Mouse (Mus musculus) spleen, adult 2 months (tissue): ENCODE data around the gene Aes. TPM values are rescaled to one million over a fixed set of nuclear protein-coding genes. Genes with fewer than 3 reads are reported as not detected.

ENCODE experiments used
- DNase-seq, 2 experiments: peaks; one replicate each; pipeline versions ENCODE4 v3.0.0 to v3.0.0-alpha.2; 2012 to 2021; ENCODE audit warnings: low spot score in 2 of 2, low read depth in 1 of 2
- H3K27ac ChIP-seq: fragments of 200-500 bp; 2 replicates; pipeline ENCODE4 v1.5.1; 2012; ENCODE audit warnings: low read length, inconsistent platforms; ENCODE audit not compliant: insufficient read depth
- H3K27me3 ChIP-seq: fragments of 200-500 bp; 2 replicates; pipeline ENCODE4 v1.6.1; 2012; ENCODE audit warnings: mild to moderate bottlenecking, moderate library complexity, low read length, inconsistent platforms; ENCODE audit not compliant: control insufficient read depth, insufficient read depth
- H3K36me3 ChIP-seq: fragments of 200-500 bp; 2 replicates; pipeline ENCODE4 v1.6.1; 2012; ENCODE audit warnings: mild to moderate bottlenecking, low read length, inconsistent platforms; ENCODE audit not compliant: control insufficient read depth, insufficient read depth
- H3K4me1 ChIP-seq: fragments of 200-500 bp; 2 replicates; pipeline ENCODE4 v1.6.1; 2011; ENCODE audit warnings: inconsistent platforms; ENCODE audit not compliant: control insufficient read depth, insufficient read depth, insufficient read length
- H3K4me3 ChIP-seq: fragments of 200-500 bp; 2 replicates; pipeline ENCODE4 v1.5.1; 2011; ENCODE audit warnings: mild to moderate bottlenecking, inconsistent platforms; ENCODE audit not compliant: insufficient read depth, insufficient read length; ENCODE audit errors: extremely low read depth
- CTCF ChIP-seq: fragments of 200-500 bp; IDR thresholded peaks from 2 replicates; pipeline ENCODE4 v1.5.1; 2011; ENCODE audit warnings: mild to moderate bottlenecking, inconsistent platforms; ENCODE audit not compliant: insufficient read depth, insufficient read length, insufficient replicate concordance; ENCODE audit errors: extremely low read depth
- POLR2A ChIP-seq: fragments of 200-500 bp; IDR thresholded peaks from 2 replicates; pipeline ENCODE4 v1.6.1; 2011; ENCODE audit warnings: low read depth, low read length, inconsistent platforms
- whole genome bisulfite sequencing: fragments of 180-500 bp; shearing (Covaris S2); methylation state at CpG from one replicate; pipeline ENCODE4 v1.1.7; 2018; 5-methylcytosine and 5-hydroxymethylcytosine counted together
- polyA plus RNA-seq: library from polyadenylated mRNA; depleted of rRNA; stranded (reverse); fragments of >200 nt; gene quantifications from 2 replicates; pipeline ENCODE4 v1.2.3, GENCODE M21; 2012

Aes gene
- polyA plus RNA-seq, 1 experiment: 702 TPM

DNA sequence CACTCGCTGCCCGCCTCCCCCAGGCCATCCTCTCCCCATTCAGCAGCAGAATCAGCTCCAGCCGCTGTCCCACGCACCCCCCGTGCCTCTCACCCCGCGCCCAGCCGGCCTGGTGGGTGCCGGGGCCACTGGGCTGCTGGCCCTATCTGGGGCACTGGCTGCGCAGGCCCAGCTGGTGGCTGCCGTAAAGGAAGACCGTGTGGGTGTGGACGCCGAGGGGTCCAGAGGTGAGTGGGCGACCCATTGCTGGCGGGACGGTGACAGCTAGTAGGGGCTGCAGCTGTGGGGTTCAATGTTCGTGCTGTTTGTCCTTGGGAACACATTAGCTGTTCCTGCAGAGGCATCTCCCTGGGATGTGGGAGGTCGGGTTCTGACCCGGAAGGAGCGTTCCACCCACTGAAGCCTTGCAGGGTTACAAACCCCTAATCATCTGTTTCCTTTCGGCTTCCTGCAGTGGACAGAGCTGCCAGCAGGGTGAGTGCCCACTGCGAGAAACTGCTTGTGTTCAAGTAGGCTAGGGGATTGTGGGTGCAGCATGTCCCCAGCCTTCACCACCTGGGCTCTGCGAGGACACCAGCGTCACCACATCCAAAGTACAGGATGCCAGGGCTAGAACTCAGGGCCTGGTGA is 21.3 kb downstream of the Aes start:
- H3K4me1 ChIP-seq: peaks cover 8% of the 10 kb centered on the region
- 0 out of 2 replicates have a peak, but pooled peaks cover 1% of the 10 kb centered on the region for H3K27me3 ChIP-seq
- peak; percentile 12; the same call in 1 of the 2 replicates for TF ChIP-seq CTCF
- no peak for TF ChIP-seq POLR2A
- no peaks in the 10 kb centered on the region for H3K36me3 ChIP-seq
- WGBS: 6% methylated on average over 25 of the region's 25 CpGs
- H3K27ac ChIP-seq: no peak overlapping the region
- DNase-seq: no peak
- H3K4me3 ChIP-seq: peak overlapping the region; percentile 42; the same call in 1 of the 2 replicates

DNA sequence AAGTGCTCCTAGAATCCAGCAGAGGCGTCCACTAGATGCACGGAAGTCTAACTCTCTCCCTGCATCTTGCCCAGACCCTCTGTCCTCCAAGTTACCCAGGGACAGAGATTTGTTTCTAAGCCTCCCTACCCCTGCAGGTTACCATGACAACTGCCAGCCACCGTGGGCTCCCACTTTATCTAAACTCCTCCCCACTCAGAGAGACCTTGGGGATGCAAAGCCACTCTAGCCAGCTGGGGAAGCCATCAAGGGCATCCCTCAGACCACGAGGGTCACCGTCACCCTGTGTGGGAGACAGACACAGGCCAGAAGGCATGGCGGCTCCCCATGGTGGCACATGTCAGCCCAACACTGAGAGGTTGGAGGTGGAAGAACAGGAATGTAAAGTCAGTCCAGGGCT is 24.1 kb downstream of the Aes start:
- TF ChIP-seq CTCF (no peak), POLR2A (no peak)
- no peaks in the 10 kb centered on the region for H3K27me3 ChIP-seq
- H3K4me1 ChIP-seq: peaks cover 7% of the 10 kb centered on the region; the same call in 1 of the 2 replicates
- 62% methylated on average over 6 of the region's 6 CpGs for WGBS
- H3K36me3 ChIP-seq: no peaks in the 10 kb centered on the region
- H3K27ac ChIP-seq: no peak overlapping the region
- H3K4me3 ChIP-seq: no peak overlapping the region
- no peak for DNase-seq

DNA sequence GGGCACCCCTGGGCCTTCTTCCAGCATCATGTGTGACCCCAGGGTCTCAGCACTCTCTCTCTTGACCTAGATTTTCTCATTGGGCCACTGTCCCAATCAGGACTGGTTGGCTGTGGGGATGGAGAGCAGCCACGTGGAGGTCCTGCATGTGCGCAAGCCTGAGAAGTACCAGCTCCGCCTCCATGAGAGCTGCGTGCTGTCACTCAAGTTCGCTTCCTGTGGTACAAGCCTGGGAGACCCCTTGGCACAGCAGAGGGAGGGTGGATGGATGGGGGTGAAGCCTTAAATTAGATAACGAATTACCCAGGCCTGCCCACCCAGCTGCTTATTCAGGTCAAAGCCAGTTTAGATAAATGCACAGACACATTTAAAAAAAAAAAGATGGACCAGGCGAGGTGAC is 29.5 kb downstream of the Aes start:
- no peak overlapping the region for H3K27ac ChIP-seq
- no peaks in the 10 kb centered on the region for H3K4me1 ChIP-seq
- H3K27me3 ChIP-seq: no peaks in the 10 kb centered on the region
- no peak for DNase-seq
- no peaks in the 10 kb centered on the region for H3K36me3 ChIP-seq
- no peak overlapping the region for H3K4me3 ChIP-seq
- 75% methylated on average over 7 of the region's 7 CpGs for WGBS
- TF ChIP-seq POLR2A (no peak), CTCF (no peak)

DNA sequence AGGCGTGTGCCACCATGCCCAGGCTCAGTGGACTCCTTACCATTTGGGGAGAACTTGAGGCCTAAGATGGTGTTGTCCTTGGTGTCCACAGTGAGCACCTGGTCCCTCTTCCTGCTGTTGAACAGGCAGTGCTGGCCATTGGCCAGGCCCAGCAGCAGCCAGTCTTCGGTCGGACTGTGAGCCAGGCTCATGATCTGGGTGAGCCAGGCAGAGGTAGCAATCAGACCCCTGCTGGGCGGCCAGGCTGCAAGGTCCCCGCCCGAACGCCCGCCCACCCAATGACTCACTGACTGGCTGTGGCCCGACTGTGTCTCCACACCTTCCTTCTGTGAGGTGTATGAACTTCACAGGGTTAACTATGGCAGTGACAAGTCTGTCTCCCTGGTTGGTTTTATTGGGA is 32.6 kb downstream of the Aes start:
- DNase-seq: no peak
- no peaks in the 10 kb centered on the region for H3K36me3 ChIP-seq
- no peak overlapping the region for H3K4me3 ChIP-seq
- peaks cover 5% of the 10 kb centered on the region; the same call in 1 of the 2 replicates for H3K27me3 ChIP-seq
- TF ChIP-seq POLR2A (no peak), CTCF (no peak)
- no peak overlapping the region for H3K27ac ChIP-seq
- H3K4me1 ChIP-seq: peaks cover 3% of the 10 kb centered on the region; the same call in 1 of the 2 replicates
- 78% methylated on average over 9 of the region's 9 CpGs for WGBS

DNA sequence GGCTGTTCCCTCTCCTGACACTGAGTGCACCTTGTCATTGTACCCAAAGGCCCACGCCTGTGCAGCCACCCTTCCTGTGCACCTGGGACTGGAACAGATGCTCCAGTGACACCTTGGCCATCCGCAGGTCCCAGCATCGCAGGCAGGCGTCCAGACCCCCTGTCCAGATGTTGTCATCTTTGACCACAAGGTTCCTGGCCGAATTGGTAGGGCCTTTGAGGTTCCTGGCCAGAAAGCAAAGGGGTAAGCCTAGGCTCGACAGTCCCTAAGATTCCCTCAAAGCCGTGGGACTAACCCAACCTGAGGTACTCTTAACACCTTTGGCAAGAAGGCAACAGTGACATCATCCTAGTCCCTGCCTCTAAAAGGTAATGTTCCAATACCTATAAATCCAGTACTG is 33.3 kb downstream of the Aes start:
- TF ChIP-seq CTCF: no peak
- H3K4me3 ChIP-seq: no peak overlapping the region
- DNase-seq: no peak
- H3K27me3 ChIP-seq: peaks cover 7% of the 10 kb centered on the region; the same call in 1 of the 2 replicates
- H3K36me3 ChIP-seq: no peaks in the 10 kb centered on the region
- H3K4me1 ChIP-seq: peaks cover 8% of the 10 kb centered on the region; the same call in 1 of the 2 replicates
- WGBS: 77% methylated on average over 7 of the region's 7 CpGs
- no peak overlapping the region for H3K27ac ChIP-seq

DNA sequence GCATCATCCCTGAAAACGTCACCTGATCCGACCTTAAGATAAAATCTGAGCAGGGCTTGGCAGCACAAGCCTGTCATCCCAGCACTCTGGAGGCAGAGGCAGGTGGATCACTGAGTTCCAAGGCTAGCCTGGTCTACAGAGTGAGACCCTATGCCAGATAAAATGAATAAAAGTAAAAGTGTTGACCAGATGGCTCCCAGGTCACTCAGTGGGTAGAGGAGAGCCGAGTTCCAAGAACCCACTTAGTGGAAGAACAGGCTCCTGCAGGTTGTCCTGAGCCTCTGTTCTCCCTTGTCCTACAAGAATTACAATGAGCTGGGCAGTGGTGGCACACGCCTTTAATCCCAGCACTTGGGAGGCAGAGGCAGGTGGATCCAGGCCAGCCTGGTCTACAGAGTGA is 33.9 kb downstream of the Aes start:
- no peak for DNase-seq
- H3K27ac ChIP-seq: no peak overlapping the region
- WGBS: 83% methylated on average over 4 of the region's 4 CpGs
- peaks cover 7% of the 10 kb centered on the region; the same call in 1 of the 2 replicates for H3K27me3 ChIP-seq
- TF ChIP-seq POLR2A (no peak), CTCF (no peak)
- H3K4me3 ChIP-seq: no peak overlapping the region
- H3K36me3 ChIP-seq: no peaks in the 10 kb centered on the region
- H3K4me1 ChIP-seq: peaks cover 12% of the 10 kb centered on the region; the same call in 1 of the 2 replicates

DNA sequence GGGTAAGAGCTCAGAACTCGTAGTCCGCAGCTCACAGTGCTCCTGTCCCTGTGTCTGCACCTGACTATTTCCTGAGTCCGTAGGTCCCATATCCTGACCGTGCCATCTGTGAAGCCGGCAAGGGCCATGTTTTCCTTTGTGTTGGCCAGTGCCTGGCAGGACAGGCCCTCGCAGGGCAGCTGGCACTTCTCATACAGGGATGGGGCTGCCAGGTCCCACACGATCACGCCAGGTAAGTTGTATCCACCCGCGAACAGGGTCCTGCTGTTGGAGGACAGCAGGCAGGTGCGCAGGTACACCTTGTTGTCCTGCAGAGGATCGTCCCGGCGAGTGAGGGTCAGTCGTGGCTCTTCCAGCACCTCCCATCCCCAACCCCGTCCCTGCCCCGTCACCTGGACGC is 34.6 kb downstream of the Aes start:
- H3K36me3 ChIP-seq: no peaks in the 10 kb centered on the region
- H3K4me3 ChIP-seq: no peak overlapping the region
- 89% methylated on average over 18 of the region's 18 CpGs for WGBS
- H3K27me3 ChIP-seq: peaks cover 7% of the 10 kb centered on the region; the same call in 1 of the 2 replicates
- no peak overlapping the region for H3K27ac ChIP-seq
- peaks cover 12% of the 10 kb centered on the region; the same call in 1 of the 2 replicates for H3K4me1 ChIP-seq
- TF ChIP-seq POLR2A (no peak), CTCF (no peak)
- no peak for DNase-seq
